Mouse (Mus musculus) heart, postnatal 14 days (tissue): Measurements from ENCODE around the gene Afm. TPM values are rescaled to one million over a fixed set of nuclear protein-coding genes. Genes with fewer than 3 reads are reported as not detected.

ENCODE experiments used
- DNase-seq, 2 experiments: peaks; one replicate each; pipeline ENCODE4 v3.0.0; 2021 to 2022
- intact Hi-C: fragments of 180-260 bp; cut with DNase I; formaldehyde crosslinking; loops from one replicate; pipeline ENCODE4 v1.15.1; 2025
- total RNA-seq, 2 experiments: library from RNA; stranded (reverse); gene quantifications; 2 replicates each; pipeline ENCODE4 v1.2.3; 2021

Gene Afm
- total RNA-seq, 2 experiments from 2014 or later = not detected

- intact Hi-C loops = no loop called here
- no peak for DNase-seq
Measured at GRCm38 (mm10) chr5:90596155-90596554, 77.4 kb downstream of the Afm start.

GRCm38 (mm10) chr5:90601469-90601868, 82.7 kb downstream of the Afm start:
- peak; percentile 29 to 64 for DNase-seq

More at GRCm38 (mm10) chr5:90601469-90601868, 82.7 kb downstream of the Afm start:
- intact Hi-C loops = loop anchor here (1.0 to 5.0 kb wide), 2 partner anchors 51 to 306 kb away; no protein-coding TSS in a partner anchor

Other genes starting within 250 kb of the Afm start
- gene Ankrd17, start 152.4 kb upstream of the Afm start, total RNA-seq = 10 to 100 TPM; 71.4 to 74.4 TPM
- 1 to 10 TPM in 1 of 2 experiments, under 1 TPM in 1; 1.00 to 1.0 TPM for gene Gm9958, start 151.7 kb upstream of the Afm start, total RNA-seq
- gene Alb, start 58.0 kb upstream of the Afm start, total RNA-seq = under 1 TPM in 1 of 2 experiments, not detected in 1; 0.34 TPM
- not detected for gene Afp, start 28.2 kb upstream of the Afm start, total RNA-seq
- not detected for gene 5830473C10Rik, start 42.2 kb downstream of the Afm start, total RNA-seq
- not detected for gene Rassf6, start 121.7 kb downstream of the Afm start, total RNA-seq
- under 1 TPM; 0.17 TPM for gene Cxcl5, start 240.4 kb downstream of the Afm start, total RNA-seq
- 1 to 10 TPM; 3.7 to 4.3 TPM for gene Ppbp, start 249.6 kb downstream of the Afm start, total RNA-seq